Mouse (Mus musculus) thymus, adult 2 months (tissue): Measurements from ENCODE around the gene Cyp4v3.

Source experiments
- CTCF ChIP-seq: fragments of 200-500 bp; IDR thresholded peaks from 2 replicates; pipeline ENCODE4 v1.5.1; 2012; ENCODE audit warnings: mild to moderate bottlenecking, control low read depth, low read length, moderate library complexity, borderline replicate concordance; ENCODE audit not compliant: control insufficient read depth, poor library complexity, insufficient read depth; ENCODE audit errors: extremely low read depth
- POLR2A ChIP-seq: fragments of 200-500 bp; IDR thresholded peaks from 2 replicates; pipeline ENCODE4 v1.6.1; 2012; ENCODE audit warnings: mild to moderate bottlenecking, low read length, control low read depth, moderate library complexity; ENCODE audit not compliant: control insufficient read depth, poor library complexity, insufficient read depth; ENCODE audit errors: extremely low read depth

DNA sequence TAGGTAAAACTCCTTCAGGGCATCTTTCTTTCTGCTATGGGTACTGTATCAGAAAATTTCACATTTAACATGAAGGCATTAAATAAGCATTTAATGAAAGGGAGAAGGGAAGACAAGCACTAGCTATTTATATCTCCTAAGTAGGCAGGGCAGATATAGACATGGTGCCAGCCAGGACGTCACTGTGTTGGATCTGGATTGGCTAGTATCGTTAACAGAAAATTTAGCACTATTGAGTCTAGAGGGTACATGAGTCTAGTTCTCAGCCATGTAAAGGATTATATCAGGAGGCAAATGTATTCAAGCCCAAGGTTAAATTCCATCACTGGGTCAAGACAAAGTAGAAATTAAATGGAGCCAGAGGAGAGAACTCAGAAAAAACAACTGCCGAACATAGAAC is 41.1 kb upstream of the Cyp4v3 start:
- no peak for TF ChIP-seq POLR2A
- no peak for TF ChIP-seq CTCF
